Mouse (Mus musculus) heart, postnatal 0 days (tissue): ENCODE measurements around the gene B4galnt1.

Experiments
- CTCF ChIP-seq: IDR thresholded peaks from 2 replicates; pipeline ENCODE4 v1.5.1; 2016; ENCODE audit warnings: antibody characterized with exemption, control low read depth, low read depth
- EP300 ChIP-seq: IDR thresholded peaks from 2 replicates; pipeline ENCODE4 v1.6.1; 2016; ENCODE audit warnings: antibody characterized with exemption, low read depth

GRCm38 (mm10) chr10:127183759-127184158 is 18.7 kb downstream of the B4galnt1 start:
- TF ChIP-seq CTCF (no peak), EP300 (no peak)
